Mouse (Mus musculus): ENCODE data around the gene Nfkbib. TPM values are rescaled to one million over a fixed set of nuclear protein-coding genes. Genes with fewer than 3 reads are reported as not detected.

The Nfkbib gene
- polyA plus RNA-seq, 2 experiments from 2014 or later: 54.3 to 56.8 TPM

DNA sequence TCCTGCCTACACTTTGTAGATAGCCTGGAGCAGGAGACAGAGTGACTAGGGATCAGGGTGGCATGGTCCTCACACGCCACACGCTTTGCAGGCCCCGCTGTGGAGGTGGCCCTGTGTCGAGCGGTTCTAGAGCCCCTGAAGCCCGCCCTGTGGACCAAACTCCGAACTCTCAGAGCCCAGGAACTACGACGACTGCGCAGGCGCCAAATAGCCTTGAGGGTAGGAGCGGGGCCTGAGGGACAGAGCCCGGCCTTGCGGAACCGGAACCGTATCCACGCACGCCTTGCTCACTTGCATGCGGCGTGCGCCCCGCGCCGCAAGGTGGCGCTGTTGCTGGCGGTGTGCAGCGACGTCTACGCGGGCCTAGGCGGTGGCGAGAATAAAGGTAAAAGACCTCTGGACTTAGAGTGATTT lies 29.3 kb upstream of the Nfkbib start:
- ATAC-seq: peak; percentile 17

DNA sequence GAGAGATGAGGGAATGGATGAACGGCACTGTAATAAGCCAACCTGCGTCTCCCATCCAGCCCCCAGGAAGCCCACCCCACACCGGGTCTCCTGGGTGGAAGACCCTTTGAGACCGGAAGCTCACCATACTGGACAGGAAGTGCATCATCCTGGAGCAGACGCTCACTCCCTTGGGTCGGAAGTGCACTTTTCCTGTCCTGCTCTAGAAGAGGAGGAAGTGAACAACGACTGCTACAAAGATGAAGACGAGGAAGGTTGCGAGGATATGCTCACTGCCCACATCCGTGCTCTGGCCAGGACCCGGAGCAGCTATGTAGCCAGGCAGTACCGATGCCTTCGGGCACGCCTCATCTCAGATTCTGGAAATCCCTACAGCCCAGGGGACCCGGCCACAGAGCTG lies 28.5 kb upstream of the Nfkbib start:
- peak; percentile 7 for ATAC-seq

DNA sequence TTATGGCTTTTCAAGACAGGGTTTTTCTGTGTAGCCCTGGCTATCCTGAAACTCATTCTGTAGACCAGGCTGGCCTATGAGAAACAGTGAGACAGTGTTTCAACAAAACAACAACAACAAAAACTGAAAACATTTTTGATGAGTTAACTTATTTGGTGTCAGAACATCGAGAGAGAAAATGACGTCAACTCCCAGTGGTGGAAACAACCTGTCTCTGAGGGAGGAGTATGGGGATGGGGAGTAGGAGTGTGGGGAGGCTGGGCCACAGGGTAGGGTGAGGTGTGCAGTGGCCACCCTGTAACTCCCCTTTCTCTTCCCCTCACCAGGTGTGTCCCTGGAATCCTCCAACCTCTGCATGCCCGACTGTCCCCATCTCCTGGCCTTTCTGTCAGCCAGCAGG lies 27.2 kb upstream of the Nfkbib start:
- ATAC-seq: peak; percentile 33

DNA sequence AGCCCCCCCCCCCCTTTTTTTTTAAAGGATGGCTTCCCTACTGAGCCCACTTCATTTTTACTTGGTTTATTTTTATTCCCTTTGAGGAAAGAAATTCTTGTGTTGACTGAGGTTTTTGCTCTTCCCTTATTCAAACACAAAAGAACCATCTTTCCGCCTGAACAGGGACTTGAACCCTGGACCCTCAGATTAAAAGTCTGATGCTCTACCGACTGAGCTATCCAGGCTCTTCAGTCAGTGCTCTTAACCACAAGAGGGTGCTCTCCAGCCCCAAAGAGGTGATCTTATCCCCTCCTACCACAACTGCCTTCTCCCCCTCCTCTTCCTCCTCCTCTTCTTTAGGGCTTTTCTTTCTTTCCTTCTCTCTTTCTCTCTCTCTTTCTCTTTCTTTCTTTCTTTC lies 26.5 kb upstream of the Nfkbib start:
- no peak for ATAC-seq

DNA sequence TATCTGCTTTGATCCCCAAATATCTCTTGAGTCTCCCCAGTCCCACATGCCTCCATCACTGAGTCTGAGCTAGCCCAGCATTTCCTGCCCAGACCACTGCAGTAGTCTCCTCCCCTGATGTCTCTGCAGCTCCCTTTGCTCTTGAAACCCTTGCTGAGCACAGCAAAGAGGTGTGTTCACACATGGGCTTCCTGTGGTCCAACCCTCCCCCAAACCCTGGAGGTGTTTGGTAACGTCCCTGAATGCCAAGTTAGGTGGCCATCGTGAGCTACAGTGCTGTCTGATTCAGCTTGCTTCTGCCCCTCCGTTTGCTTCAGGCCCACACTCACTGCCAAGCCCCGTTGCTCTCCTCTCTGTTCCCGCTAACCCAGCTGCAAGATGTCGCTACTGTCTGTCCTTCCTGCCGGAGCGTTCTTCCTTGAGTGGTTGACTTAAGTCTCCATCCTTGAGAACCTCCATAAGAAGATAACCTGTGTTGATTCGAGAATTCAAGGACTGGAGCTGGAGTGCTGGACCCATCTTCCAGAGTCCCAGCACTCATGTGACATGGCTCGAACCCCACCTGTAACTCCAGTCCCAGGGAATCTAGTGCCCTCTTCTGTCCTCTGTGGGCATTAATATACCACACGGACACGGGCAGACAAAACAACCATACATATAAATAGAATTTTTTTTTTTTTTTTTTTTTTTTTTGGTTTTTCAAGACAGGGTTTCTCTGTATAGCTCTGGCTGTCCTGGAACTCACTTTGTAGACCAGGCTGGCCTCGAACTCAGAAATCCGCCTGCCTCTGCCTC lies 25.3 kb upstream of the Nfkbib start:
- ATAC-seq: peak; percentile 75

DNA sequence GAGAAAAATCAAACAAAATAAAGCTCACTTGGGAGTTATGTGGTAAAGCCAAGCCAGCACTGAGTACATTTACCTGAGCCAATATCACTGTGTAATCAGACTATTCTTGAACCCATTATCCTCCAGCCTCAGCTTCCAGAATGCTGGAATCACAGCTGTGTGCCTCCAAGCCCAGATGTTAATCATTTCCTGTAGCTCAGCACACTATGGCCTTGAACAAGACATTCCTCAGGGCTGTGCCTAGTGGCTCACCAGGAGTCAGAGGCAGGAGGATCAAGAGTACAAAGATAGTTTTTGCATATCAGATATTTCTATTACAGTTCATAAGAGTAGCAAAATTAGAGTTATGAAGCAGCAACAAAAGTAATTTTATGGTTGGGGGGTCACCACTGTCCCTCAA lies 24.4 kb upstream of the Nfkbib start:
- ATAC-seq: no peak

DNA sequence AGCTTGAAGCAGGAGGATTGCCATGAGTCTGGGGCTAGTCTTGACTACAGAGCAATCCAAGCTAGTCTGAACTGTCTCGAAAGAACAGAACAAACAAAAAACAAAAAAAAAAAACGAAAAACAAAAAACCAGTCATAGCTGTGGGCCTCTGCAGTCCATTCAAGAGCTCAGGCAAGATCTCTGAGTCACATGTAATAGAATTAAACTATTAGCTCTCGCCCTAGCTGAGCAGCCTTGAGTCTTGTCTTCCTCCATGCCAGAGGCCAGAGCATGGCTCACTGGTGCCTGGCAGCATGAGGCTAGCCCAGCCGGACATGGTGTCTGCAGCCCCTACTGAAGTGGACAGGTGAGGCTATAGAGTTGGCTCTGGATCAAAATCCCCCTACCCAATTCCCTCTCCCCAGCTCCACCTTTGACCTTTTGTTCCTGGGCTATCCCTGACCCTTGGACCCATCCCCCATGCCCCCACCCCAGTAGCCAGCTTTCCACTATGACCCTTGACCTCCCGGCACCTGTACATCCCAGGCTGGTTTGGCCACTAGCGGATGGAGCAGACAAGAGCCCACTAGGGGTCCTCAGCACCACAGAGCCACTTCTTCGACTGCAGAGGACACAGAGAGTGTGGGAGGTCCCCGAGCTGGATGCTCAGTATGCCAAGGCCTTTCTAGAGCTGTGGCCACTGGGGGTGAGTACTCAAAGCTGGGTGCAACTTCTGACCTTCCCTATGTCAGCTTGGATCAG lies 22.9 kb upstream of the Nfkbib start:
- no peak for ATAC-seq

DNA sequence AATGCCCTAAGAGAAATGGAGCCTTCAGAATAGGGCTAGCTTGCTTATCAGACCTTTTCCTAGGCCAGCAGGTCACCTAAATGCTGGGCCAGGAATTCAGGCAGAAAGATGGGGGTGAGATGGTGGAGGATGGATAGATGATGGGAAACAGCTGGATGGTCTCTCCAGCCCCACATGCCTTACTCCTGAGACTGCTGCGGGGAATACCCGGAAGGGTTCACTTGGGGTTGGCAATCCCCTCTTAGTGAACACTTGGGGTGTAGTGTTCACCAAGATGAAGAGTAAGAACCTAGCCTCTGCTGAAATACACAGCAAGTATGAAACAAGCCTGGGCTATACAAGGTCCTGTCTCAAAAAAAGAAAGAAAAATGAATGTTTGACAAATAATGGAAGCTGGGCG lies 21.9 kb upstream of the Nfkbib start:
- ATAC-seq: no peak

DNA sequence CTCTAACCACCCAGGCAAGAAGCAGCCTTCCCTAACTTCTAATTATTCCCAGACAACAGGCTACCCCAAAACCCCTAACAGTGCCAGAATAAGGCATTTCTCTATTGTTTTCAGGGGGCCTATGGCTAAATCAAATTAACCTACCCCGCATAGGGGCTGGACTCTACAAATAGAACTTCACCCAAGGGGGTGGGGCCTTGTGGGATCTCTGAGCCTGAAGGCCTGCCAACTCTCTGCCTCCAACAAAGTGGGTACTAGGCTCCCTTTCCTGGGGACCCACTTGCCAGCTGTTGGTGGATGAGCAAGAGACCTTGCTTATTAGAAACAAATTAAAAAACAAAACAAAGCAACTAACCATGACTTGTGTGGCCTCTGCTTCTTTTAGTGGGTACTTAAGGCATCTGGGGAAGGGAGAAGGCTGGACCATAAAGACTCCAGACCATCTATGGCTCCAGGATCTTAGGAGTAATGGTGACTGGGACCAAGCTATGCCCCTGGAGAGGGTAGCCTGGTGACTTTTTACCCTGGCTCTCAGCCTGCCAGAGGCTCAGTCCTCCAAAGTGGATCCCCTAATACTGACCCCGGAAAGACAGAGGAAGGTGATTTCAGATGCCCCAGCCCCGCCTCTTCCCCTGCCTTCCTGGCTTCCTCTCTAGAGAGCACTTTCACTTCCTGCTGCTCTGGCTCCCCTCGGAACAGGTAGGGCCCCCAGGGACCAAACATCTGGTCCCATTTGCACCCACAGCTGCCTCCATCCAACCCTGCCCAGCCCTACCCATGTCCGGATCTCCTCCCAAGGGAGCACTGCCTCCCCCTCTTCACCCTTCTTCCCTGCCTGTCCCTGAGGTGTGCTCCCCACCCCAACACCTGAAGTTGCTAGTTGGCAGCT lies 21.2 kb upstream of the Nfkbib start, which contains the start of gene Rinl:
Rinl (plus strand) TSS at position 663 of the 889 bp plus-strand sequence.
- ATAC-seq: peak; percentile 83

DNA sequence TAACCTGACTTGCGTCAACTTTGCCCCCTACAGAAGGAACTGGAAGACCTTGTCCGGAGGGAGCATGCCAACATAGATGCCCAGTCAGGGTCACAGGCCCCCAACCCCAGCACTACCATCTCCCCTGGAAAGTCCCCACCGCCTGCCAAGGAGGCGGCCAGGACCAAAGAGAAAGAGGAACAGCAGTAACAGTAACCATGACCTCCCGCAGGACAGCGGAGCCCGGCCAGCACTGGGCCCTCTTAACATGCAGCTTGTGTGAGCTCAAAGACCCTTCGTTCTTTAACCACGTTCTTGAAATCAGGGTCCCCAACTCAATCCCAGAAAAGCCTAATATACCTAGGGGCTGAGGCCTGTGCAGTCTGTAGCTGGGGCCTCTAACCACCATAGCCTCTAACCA lies 20.6 kb upstream of the Nfkbib start:
- no peak for ATAC-seq

DNA sequence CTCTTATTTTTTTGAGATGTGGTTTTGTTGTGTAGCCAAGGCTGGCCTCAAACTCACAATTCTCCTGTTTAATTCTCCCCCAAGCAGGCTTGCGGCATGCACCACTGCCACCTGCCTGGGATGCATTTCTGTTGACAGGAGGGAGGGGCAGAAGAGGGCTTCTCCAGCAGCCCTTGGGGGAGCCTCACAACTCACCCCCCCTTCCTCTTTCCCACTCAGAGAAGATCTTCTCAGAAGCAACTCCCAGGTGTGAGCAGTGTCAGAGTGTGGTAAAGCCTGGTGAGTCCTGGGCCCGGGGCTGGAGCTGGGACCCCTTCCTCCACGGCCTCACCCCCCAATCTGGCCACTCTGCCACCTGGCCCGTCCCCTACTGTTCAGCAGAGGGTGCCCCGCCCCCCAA lies 17.8 kb upstream of the Nfkbib start:
- ATAC-seq: no peak

DNA sequence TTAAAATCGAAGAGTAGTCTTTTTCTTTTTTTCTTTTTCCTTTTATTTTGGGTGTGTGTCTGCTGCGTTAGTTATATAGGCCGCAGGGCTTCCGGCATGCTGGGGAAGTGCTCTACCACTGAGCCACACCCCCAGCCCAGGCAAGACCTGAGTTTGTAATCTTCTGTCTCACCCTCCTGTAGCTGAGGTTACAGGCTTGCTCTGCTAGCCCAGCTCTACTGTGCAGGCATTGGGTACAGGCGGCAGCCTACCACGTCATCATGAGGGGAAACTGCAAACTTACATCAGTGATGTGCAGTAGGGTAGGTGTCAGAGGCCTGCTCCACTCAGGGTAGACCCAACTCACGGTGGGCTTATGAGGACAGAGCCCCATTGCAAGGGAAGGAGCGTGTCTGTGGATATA lies 13.9 kb upstream of the Nfkbib start:
- ATAC-seq: peak; percentile 90

DNA sequence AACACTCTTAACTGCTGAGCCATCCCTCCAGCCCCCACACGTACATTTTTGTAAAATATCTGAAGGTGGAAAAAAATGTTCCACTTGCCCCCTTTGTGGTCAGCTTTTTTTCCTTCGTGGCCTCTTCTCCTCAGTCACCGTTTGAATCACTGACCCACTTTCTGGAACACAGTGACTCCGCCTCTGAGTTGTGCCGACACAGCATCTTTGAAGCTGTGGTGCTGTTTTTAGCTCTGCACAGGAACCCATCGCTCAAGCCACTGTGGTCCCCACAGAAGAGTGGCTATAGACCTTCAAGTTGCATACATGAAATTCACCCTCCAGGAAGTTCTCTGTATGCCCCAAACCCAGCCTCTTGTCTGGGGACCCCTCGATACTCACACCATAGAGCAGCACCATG lies 13.5 kb upstream of the Nfkbib start:
- peak; percentile 49 for ATAC-seq

DNA sequence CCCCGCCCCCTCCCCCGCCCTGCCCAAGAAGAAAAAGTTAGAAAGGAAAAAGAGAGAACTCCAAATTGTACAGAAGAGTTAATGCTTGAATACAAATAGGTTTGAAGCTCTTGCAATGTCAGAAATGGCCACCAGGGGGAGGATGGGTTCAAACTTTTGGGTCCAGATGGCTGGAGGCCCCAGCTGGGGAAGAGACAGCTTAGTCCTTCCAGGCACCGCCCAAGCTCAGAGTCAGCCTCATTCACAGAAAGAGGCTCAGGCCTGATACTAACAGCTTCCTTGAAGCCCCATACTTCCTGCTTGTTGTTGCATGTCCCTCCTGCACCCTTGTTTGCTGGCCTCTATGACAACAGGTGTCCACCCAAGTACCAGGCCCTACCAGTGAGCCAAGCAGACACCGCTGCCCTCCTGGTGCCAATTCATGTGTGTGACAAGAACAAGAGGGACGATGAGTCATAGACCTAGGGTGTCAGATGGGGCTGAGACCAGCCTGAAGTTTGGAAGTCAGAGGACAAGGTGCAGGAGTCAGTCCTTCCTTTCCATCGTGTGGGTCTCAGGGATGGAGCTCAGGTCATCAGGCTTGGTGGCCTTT lies 12.9 kb upstream of the Nfkbib start:
- peak; percentile 40 for ATAC-seq

DNA sequence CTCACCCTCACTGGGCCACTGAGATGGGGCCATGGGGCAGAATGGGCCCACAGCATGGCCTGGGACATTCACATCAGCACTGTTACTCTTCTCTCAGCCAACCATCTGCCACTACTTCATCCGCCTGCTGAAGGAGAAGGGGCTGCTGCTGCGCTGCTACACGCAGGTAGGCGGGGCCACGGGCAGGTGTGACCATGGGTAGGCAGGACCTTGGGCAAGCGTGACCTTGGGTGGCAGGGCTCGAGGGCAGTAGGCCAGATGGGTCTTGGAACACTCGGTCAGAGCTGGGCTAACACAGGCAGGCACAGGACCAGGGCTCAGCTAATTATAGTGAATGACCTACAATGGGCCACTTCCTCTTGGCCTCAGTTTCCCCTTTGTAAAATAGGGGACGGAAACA lies 11.5 kb upstream of the Nfkbib start:
- no peak for ATAC-seq

DNA sequence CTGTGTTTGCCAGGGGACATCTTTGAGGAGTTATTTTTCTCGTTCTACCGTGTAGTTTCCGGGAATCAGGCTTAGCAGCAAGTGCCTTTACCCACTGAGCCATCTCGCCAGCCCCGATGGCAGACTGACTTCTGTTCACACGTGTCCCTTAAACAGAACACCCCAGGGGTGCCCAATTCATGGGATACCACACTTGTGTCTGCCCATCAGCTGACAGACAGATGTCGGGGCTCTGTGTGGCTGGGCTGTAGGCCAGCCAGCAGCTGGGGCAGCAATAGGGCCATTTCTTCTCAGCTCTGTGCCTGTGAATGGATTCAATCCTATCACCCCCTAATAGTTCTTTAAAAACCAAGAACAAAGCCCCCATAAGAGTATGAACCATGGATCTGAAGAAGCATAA lies 7.8 kb upstream of the Nfkbib start:
- ATAC-seq: no peak

DNA sequence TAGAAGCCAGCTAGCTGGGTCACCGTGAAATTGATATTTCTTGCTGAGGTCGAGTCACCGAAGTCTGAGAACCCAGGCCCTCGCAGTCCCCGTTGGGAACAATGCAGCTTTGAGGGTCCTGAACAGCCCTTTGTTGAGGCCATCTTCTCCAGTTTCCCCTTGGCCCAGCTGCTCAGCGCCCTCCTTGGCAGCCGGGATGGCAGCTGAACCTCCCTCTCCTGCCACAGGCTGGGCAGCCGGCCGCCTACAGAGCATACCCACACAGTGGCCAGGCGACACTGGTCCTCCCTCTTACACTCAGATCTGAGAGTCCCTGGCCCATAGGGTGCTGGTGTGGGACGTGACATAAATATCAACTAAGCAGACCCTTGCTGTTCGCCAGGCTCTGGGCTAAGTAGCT lies 6.9 kb upstream of the Nfkbib start:
- no peak for ATAC-seq

DNA sequence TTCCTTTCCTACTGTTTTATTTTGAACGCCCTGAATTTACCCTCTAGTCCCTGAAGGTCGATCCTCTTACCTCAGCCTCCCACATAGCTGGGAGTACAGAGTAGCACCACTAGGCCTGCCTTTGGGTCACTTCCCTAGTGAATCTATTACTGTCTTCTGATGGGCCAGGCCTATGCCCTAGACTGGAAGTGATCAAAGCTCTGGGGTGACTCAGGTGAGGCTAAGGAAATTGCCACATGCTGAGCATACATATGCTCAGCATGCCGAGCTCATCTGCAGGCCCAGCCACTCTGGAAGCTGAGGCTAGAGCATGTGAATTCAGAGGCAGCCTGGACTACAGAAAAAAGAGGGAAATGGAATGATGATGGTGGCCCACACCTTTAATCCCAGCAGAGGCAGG lies 5.9 kb upstream of the Nfkbib start:
- no peak for ATAC-seq

DNA sequence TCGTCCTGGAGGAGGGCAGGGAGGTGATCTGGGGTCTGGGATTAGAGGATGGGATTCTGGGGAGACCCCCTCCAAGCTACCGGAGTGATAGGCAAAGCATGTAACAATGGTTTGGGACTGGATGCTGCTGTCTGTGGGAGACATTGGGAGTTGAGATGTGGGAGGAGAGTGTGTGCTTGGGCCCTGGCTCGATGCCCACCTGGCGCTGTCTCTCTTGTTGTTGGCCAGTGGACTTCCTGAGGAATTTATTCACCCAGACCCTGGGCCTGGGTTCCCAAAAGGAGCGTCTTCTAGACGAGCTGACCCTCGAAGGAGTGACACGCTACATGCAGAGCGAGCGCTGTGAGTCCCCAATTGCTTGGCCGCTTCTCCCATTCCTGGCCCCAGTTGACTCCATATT lies 4.6 kb upstream of the Nfkbib start:
- ATAC-seq: no peak

DNA sequence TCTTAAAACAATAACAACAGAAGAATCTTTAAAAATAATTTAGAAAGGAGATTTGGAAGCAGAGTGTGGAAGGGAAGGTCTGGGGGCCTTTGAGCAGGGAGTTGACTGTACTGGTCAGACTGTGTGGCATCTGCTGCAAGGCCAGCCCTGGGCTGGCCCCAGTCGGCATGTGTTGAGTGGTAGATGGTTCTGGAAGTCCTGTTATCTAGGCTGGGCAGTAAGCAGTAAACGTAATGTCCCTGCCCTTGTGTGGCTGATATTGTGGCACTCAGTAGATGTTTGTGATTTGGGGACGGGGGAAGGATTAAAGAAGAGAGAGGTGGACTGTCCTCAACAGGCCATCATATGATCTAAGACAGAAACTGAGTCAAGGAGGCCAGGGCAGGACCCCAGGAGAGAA lies 3.0 kb upstream of the Nfkbib start:
- ATAC-seq: no peak

DNA sequence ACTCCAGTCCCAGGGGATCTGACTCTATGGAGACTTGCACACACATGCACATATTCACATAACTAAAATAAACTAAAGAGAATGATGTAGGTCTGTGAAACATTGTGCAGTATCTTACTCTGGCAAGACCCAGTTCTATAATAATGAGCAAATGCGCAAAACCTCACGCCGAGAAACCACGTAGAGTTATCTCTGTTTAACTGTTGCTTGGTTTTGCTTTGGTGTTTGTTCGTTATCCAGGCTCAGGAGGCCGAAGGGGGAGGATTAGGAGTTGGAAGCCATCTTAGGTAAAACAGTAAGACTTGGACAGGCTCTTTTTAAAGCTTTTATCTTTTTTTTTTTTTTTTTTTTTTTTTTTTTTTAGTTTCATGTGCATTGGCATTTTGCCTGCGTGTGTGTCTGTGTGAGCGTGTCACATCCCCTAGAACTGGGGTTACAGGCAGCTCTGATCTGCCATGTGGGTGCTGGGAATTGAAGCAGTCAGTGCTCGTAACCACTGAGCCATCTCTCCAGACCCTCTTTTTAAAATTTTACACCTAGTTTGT lies 2.2 kb upstream of the Nfkbib start:
- ATAC-seq: no peak

DNA sequence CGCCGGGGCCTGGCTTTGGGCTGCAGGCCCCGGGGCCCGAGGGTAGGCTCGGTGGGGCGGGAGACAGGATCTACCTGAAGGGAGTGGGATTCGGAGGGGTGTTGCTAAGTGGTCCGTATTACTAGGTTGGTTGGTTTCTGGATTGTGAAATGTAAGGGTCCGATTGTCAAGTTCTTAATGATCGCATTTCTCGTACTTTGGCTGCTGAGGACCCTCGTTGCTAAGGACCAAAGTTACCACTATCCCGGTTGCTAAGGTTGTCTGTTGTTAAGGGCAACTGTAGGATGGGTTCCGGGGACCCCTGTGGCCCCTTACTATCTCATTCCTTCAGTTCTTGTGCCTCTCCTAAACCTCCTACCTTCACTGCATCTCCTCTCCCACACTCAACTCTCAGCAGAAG lies 402 bp downstream of the Nfkbib start:
- ATAC-seq: no peak
